Mouse (Mus musculus) lung, postnatal 0 days (tissue): ENCODE data around the gene Wnt5b.

Experiments used
- CTCF ChIP-seq: IDR thresholded peaks from 2 replicates; pipeline ENCODE4 v1.5.1; 2016; ENCODE audit warnings: antibody characterized with exemption, mild to moderate bottlenecking
- EP300 ChIP-seq: IDR thresholded peaks from 2 replicates; pipeline ENCODE4 v1.6.1; 2016; ENCODE audit warnings: antibody characterized with exemption, mild to moderate bottlenecking, control low read depth

DNA sequence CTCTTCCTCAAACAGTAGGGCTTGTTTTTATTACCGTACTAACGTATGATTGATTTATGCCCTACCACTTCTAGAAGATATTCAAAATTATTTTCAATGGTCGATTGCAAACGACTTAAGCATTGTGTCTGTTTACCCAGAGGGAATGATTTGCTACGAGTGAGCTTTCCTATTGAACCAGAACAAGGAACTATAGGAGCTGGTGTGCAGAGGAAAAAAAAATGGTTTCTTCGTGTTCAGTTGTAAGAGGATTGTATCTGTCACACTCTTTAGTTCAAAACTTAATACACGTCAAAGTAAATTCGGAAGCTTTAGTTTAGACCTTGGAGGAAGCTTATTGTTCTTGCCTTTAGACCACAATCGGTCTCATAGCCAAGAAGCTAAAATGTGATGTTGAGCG is 155.1 kb downstream of the Wnt5b start:
- TF ChIP-seq CTCF = no peak
- no peak for TF ChIP-seq EP300
